11 mouse cellular contexts compared by ENCODE assay signal in the genomic region with DNA sequence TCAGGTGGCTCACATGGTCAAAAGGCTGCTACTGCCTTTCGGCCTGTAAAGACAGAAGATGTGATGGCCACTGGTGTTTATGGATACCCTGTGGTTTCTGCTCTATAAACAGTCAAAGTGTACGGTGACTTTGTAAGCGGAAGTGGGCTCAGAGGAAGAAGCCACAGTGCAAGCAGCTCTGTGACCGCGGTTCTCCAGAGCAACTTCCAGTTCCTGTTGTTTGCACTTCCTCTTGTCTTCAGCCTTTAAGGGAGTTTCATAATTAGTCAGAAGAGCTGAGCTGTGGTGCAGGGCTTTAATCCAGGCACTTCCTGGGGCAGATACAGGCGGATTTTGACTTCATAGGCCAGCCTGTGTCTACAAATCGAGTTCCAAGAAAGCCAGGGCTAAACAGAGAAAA.
DNase-seq lines count a peak whose midpoint lies in the region; ATAC-seq lines count a peak whose summit lies in the region.
"Had no signal": no experiment of that assay in that cellular context is flagged by ENCODE, and none has a peak within 500 bp of the region (broad histone marks: within the 10 kb centered on the region; RNA-seq: fewer than 3 reads in every experiment).

No protein-coding gene starts in this region.

- no peak overlapping the region for H3K9ac ChIP-seq in hindbrain, embryonic 16.5 days (ENCODE audit: low read depth, low read length)

- ATAC-seq in frontal cortex, adult (ENCODE audit: low TSS enrichment), result 0 out of 2 replicates have a peak, but pooled peaks have one; percentile 17
- peak; percentile 99 for ATAC-seq in hematopoietic stem cell, adult 5-6 weeks (replicated peaks in 1 of 2; ENCODE audit: insufficient read depth in 1 of 2, low FRiP score in 2 of 2, low TSS enrichment in 1 of 2, low read depth in 1 of 2, poor library complexity in 2 of 2, severe bottlenecking in 2 of 2)
- ATAC-seq in monocyte, adult 5-6 weeks (replicated peaks; ENCODE audit: insufficient number of reproducible peaks, low FRiP score, low TSS enrichment, poor library complexity, severe bottlenecking), result peak; percentile 97
- no peak for ATAC-seq in hindbrain, embryonic 16.5 days

- no peaks in the 10 kb centered on the region for H3K9me3 ChIP-seq in hindbrain, embryonic 16.5 days (ENCODE audit: control insufficient read depth, low read length)

- no peak for DNase-seq in frontal cortex, postnatal 25 days (ENCODE audit: low spot score in 2 of 2)
- DNase-seq in 416B (ENCODE audit: low read depth), result peak; percentile 77
- no peak for DNase-seq in urinary bladder, postnatal 14 days (ENCODE audit: low spot score)
- DNase-seq in testis, postnatal 14 days (ENCODE audit: low spot score), result no peak
- DNase-seq: cerebellum, adult 9-10 months; midbrain, embryonic 14.5 days; right cerebral cortex, adult 18-20 months had no signal

- H3K27me3 ChIP-seq in hindbrain, embryonic 16.5 days (replicated peaks; ENCODE audit: control insufficient read depth, insufficient read depth, low read length), result no peaks in the 10 kb centered on the region

- 87% methylated on average over 7 of the region's 7 CpGs for whole genome bisulfite sequencing in hindbrain, embryonic 16.5 days

- H3K4me2 ChIP-seq in hindbrain, embryonic 16.5 days (ENCODE audit: low read length), result no peak overlapping the region

- no peak overlapping the region for H3K27ac ChIP-seq in hindbrain, embryonic 16.5 days (ENCODE audit: low read depth, low read length)

- H3K4me1 ChIP-seq in hindbrain, embryonic 16.5 days (ENCODE audit: control insufficient read depth, insufficient read depth, low read depth, low read length), result no peaks in the 10 kb centered on the region; the same call in 1 of the 2 replicates

- H3K4me3 ChIP-seq in hindbrain, embryonic 16.5 days (ENCODE audit: low read length), result no peak overlapping the region

- no peaks in the 10 kb centered on the region for H3K36me3 ChIP-seq in hindbrain, embryonic 16.5 days (ENCODE audit: control insufficient read depth, insufficient read depth, low read length)
